Mouse (Mus musculus): ENCODE measurements around the gene Olfr670.
"Not testable (repeated sequence)": the region's sequence is repeated elsewhere in the genome, so short reads cannot be mapped to it uniquely, and the experiment has no call there.

The Olfr670 gene

DNA sequence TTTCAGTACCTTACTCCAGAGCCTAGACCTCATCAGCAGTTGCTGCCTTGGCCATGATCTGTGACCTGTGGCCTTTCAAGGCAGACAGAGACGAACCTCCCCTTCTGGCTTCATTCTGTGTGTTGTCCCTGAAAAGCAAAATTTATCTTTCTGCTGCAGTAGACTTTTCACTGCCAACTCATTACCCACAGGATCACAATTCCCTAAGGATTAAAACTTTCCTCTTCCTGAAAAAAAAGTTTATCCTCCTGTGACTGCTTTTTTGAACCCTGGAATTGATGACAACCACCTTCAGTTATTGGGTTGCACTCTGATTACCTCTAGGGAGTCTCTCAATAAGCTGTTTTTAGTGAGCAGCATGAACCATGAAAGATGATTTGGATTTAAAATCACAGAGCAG is at the start of gene Olfr670:
Gene Olfr670 (minus strand): TSS at position 101 of the 400 bp plus-strand sequence.
- no peak for DNase-seq (ENCODE audit: low spot score)

- DNase-seq (ENCODE audit: low spot score) = no peak
Measured at GRCm38 (mm10) chr7:105001929-105002328, 39.5 kb upstream of the Olfr670 start, which contains the start of gene Olfr672. TSS of gene Olfr672 (minus strand) at chr7:105002029.

DNA sequence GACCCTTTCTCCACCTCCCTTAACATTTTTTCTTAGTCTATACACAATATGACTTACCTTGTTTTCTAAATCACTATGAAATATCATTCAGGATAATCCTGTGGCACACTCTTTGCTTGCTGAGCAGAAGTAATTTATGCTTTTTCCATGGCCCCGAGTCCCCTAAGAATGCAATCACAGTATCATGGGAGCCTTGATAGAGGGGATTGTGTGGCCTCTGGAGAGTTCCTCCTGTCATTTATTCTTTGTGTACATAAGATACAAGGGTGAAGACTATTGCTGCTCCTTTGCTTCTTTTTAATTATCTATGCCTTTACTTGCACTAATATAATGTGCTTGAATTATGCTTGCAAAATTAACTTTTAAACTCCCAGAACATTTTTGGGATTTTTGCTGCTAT is 16.6 kb upstream of the Olfr670 start, which contains the start of gene Olfr671:
Gene Olfr671 (minus strand): TSS at position 101 of the 400 bp plus-strand sequence.
- no peak for DNase-seq (ENCODE audit: low spot score)

DNA sequence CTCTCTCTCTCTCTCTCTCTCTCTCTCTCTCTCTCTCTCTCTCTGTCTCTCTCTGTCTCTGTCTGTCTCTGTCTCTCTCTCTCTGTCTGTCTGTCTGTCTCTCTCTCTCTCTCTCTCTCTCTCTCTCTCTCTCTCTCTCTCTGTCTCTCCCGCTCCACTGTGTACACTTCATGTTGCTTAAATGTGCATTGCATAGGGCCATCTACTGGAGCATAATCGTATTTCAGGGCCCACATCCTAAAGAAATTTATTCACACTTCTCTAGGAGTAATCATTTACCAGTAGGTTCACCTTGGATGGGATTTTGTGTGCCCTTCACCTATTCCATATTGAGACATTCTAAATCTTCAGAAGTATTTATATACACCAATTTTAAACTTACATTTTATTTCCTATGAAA is 10.1 kb upstream of the Olfr670 start:
- not testable (repeated sequence) for DNase-seq (ENCODE audit: low spot score)

DNA sequence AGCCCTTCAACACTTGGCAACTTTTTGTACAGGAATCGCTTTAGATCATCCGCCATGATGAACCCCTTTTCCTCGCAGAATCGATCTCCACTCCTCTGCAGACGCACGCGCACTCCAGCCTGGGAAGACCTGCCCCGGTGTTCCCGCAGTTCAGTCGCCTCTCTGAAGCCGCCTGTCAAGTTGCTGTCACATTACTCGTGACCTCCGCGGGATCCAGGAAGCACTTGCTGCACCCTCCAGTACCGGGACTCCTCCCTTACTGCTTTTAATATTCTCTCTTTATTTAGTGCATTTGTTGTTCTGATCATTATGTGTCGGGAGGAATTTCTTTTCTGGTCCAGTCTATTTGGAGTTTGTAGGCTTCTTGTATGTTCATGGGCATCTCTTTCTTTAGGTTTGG is 12.2 kb downstream of the Olfr670 start:
- not testable (repeated sequence) for DNase-seq (ENCODE audit: low spot score)

- DNase-seq (ENCODE audit: low spot score) = no peak
Measured at GRCm38 (mm10) chr7:104933940-104934339, 28.5 kb downstream of the Olfr670 start, which contains the start of gene Olfr669. TSS of gene Olfr669 (plus strand) at chr7:104934240.

- no peak for DNase-seq (ENCODE audit: low spot score)
Measured at GRCm38 (mm10) chr7:104927957-104928356, 34.5 kb downstream of the Olfr670 start, which contains the start of gene Olfr668. TSS of gene Olfr668 (minus strand) at chr7:104928057.

GRCm38 (mm10) chr7:104921382-104921781 is 41.0 kb downstream of the Olfr670 start, which contains the start of gene Olfr667:
TSS of gene Olfr667 (minus strand) at chr7:104921482.
- DNase-seq (ENCODE audit: low spot score) = no peak
